Mouse (Mus musculus) CD8-positive naive resting alpha-beta T cell, adult 2 months (primary cell): ENCODE data around the gene Gm15107.
"Not testable (repeated sequence)": the region's sequence is repeated elsewhere in the genome, so short reads cannot be mapped to it uniquely, and the experiment has no call there.

Experiments
- DNase-seq, 2 experiments: peaks; one replicate each; pipeline ENCODE4 v3.0.0; 2022; ENCODE audit warnings: low read depth in 2 of 2, low spot score in 2 of 2

The Gm15107 gene

DNA sequence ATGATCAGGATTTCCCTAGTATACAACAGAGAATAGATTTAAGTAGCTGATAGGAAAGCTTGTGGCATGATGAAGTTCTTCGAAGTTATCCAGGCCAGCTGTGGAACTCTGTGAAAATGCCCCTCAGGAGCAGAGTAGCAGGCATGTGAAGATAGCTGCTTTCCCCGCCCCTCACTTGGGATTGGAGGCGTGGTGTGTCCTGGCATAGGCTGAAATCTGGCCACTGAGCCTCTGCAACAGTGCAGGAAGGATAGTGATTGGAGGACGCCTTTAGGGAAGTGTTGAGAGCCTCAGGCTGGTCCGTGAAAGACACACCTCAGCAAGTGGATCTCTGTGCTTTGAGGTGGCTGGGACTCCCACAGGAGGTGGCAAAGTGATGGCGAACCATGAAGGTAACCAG lies at the start of gene Gm15107:
Gene Gm15107, plus strand, starts transcription at position 301 of the 400 bp plus-strand sequence.
- not testable (repeated sequence) for DNase-seq
